Mouse (Mus musculus): ENCODE results near the gene Tmem106c.

Gene Tmem106c

GRCm38 (mm10) chr15:97963989-97964835, at the start of gene Tmem106c:
TSS of gene Tmem106c (plus strand) at chr15:97964200.
- DNase-seq (ENCODE audit: low spot score) = peak; percentile 95

GRCm38 (mm10) chr15:97914331-97914747, 49.7 kb upstream of the Tmem106c start:
- no peak for DNase-seq (ENCODE audit: low spot score)

GRCm38 (mm10) chr15:97917994-97918393, 46.0 kb upstream of the Tmem106c start:
- no peak for DNase-seq (ENCODE audit: low spot score)

GRCm38 (mm10) chr15:97919217-97919616, 44.8 kb upstream of the Tmem106c start:
- no peak for DNase-seq (ENCODE audit: low spot score)

- no peak for DNase-seq (ENCODE audit: low spot score)
These were observed 43.7 kb upstream of the Tmem106c start for GRCm38 (mm10) chr15:97920306-97920705.

- no peak for DNase-seq (ENCODE audit: low spot score)
These were observed 42.2 kb upstream of the Tmem106c start for GRCm38 (mm10) chr15:97921796-97922195.

- DNase-seq (ENCODE audit: low spot score) = no peak
These were observed 41.6 kb upstream of the Tmem106c start for GRCm38 (mm10) chr15:97922421-97922820.

- no peak for DNase-seq (ENCODE audit: low spot score)
These were observed 37.0 kb upstream of the Tmem106c start for GRCm38 (mm10) chr15:97927018-97927417.

- DNase-seq (ENCODE audit: low spot score) = no peak
These were observed 36.2 kb upstream of the Tmem106c start for GRCm38 (mm10) chr15:97927821-97928220.

GRCm38 (mm10) chr15:97929259-97929824, 34.7 kb upstream of the Tmem106c start:
- DNase-seq (ENCODE audit: low spot score) = no peak

- DNase-seq (ENCODE audit: low spot score) = no peak
These were observed 31.6 kb upstream of the Tmem106c start for GRCm38 (mm10) chr15:97932441-97932840.

GRCm38 (mm10) chr15:97938580-97938979, 25.4 kb upstream of the Tmem106c start:
- DNase-seq (ENCODE audit: low spot score) = no peak

GRCm38 (mm10) chr15:97940088-97940487, 23.9 kb upstream of the Tmem106c start:
- peak; percentile 23 for DNase-seq (ENCODE audit: low spot score)

GRCm38 (mm10) chr15:97941306-97941705, 22.7 kb upstream of the Tmem106c start:
- no peak for DNase-seq (ENCODE audit: low spot score)

- DNase-seq (ENCODE audit: low spot score) = peak; percentile 31
These were observed 21.5 kb upstream of the Tmem106c start for GRCm38 (mm10) chr15:97942538-97942937.

- DNase-seq (ENCODE audit: low spot score) = peak; percentile 35
These were observed 20.6 kb upstream of the Tmem106c start for GRCm38 (mm10) chr15:97943356-97943755.

- DNase-seq (ENCODE audit: low spot score) = peak; percentile 40
These were observed 19.0 kb upstream of the Tmem106c start for GRCm38 (mm10) chr15:97944919-97945574.

GRCm38 (mm10) chr15:97945656-97946315, 18.2 kb upstream of the Tmem106c start:
- DNase-seq (ENCODE audit: low spot score) = peak; percentile 39

GRCm38 (mm10) chr15:97948720-97949119, 15.3 kb upstream of the Tmem106c start:
- DNase-seq (ENCODE audit: low spot score) = no peak

GRCm38 (mm10) chr15:97949706-97950105, 14.3 kb upstream of the Tmem106c start:
- DNase-seq (ENCODE audit: low spot score) = no peak

GRCm38 (mm10) chr15:97950240-97950639, 13.8 kb upstream of the Tmem106c start:
- DNase-seq (ENCODE audit: low spot score) = no peak

- peak; percentile 77 for DNase-seq (ENCODE audit: low spot score)
These were observed 11.7 kb upstream of the Tmem106c start for GRCm38 (mm10) chr15:97952137-97952888.
